Mouse (Mus musculus) kidney, postnatal 14 days (tissue): ENCODE measurements around the gene Btnl2.
A peak's percentile ranks its signal among the peaks of the same experiment; 100 is the strongest.

ENCODE experiments used
- DNase-seq: peaks from one replicate; pipeline ENCODE4 v3.0.0; 2022; ENCODE audit warnings: mixed read lengths

The Btnl2 gene

GRCm38 (mm10) chr17:34349429-34349828 lies 5.2 kb upstream of the Btnl2 start:
- peak; percentile 74 for DNase-seq

GRCm38 (mm10) chr17:34354940-34355339 lies 318 bp downstream of the Btnl2 start:
- DNase-seq: no peak

GRCm38 (mm10) chr17:34362954-34363546 lies 8.4 kb downstream of the Btnl2 start:
- DNase-seq: no peak

DNA sequence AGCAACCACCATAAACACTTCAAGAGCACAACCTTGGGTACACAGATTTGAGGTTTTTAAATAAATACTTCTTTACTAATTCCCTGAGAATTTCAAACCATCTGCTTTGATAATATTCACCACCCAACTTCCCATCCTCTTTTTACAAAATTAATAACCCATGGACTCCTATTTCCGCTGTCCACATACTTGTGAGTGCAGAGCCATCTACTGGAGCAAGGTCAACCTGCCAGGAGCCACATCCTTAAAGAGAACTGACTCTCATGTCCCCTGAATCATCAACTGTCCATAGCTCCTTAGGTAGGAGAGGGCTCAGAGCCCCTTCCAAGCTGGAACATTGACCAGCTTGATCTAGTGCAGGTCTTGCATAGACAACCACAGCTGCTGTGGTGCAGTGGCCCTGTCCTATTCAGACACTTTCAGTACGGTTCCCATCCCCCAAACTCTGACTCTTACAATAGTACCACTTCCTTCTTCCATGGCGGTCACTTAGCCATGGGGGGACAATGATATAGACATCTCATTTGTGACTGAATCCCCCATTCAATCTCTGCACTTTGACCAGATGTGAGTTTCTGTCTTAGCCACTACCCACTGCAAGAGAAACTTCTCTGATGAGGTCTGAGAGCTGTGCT lies 9.2 kb downstream of the Btnl2 start:
- DNase-seq: no peak

DNA sequence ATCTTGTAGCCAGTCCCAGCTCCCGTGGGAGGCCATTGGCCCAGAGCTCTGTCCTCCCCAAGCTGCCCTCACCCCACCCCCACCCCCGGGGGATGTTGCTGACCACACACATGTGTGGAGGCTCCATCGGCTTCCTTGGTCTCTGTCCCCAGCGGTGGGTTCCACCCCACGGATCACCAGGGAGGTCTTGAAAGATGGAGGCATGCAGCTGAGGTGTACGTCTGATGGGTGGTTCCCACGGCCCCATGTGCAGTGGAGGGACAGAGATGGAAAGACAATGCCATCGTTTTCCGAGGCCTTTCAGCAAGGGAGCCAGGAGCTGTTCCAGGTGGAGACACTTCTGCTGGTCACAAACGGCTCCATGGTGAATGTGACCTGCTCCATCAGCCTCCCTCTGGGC lies 10.4 kb downstream of the Btnl2 start:
- no peak for DNase-seq

DNA sequence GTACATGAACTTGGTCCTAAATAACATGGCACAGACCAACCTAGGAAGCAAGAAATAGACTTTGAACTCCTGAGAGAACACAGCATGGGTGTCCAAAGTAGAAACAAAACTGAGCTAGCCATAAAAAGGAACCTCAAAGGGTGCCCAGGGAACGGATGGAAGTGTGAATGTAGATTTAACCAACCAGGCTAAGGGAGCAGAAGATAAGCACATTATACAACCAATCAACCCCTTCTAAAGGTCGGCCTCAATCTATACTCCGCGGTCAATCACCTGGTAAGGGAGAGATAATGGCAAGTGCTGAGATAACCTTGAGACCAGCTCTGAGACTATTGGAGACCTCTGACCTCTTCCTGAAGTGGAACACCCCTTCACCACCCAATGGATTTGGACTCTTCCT lies 15.9 kb downstream of the Btnl2 start:
- DNase-seq: no peak

- DNase-seq: no peak
Measured at GRCm38 (mm10) chr17:34373055-34373709, 18.6 kb downstream of the Btnl2 start.

- DNase-seq: no peak
Measured at GRCm38 (mm10) chr17:34376847-34377246, 22.2 kb downstream of the Btnl2 start, which contains the start of gene Btnl1. TSS of gene Btnl1 (plus strand) at chr17:34377132.

DNA sequence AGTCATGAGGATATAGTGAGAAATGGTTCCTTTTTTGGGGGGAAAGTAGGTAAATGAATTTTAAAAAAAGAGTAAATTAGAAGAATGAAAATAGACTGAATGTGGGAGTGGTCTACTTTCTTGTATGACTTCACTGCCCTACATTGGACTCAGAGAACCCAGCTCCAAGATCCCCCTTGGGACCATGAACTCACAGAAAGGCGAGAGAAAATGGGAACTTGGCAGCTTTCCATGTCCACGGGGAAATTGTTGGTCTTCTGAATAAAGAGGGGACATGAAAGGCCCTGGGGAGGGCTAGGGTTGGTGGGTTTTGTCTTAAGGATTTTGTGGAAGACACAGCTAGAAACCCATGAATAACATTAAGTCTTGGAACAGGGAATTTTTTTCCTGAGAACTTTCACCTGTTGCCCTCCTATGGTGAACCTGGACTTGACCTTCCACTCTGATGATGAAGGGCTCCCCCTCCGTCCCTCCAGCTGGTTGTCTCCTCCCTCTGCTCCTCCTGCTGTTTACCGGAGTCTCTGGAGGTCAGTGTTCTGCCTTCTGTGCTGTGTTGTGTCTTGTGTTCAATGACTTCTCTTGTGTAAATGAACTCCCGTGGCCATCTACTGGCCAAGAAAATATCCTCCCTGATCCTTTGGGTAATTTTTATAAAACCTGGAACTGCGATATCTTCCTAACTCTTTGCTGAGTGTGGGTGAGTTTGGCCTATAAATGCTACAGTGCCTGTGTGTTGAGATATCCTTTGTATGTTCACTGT lies 23.0 kb downstream of the Btnl2 start:
- DNase-seq: no peak

DNA sequence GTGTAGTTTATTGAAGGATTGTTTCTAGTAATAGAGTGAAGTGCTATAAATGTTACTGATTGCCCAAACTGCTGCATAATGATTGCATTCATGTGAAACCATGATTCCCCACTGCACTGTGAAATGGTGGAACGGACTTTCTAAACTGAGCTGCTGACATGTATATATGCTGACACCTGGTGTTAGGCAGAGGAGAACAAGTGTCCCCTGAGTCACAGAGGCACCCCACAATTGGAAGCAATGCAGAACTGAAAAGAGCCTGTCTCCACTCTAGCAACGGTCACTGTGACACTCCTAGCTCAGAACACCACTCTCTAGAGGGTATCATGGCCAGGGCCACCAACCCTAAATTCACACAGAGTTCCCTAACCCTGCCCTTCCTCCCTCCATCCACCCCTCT lies 24.1 kb downstream of the Btnl2 start:
- DNase-seq: no peak

DNA sequence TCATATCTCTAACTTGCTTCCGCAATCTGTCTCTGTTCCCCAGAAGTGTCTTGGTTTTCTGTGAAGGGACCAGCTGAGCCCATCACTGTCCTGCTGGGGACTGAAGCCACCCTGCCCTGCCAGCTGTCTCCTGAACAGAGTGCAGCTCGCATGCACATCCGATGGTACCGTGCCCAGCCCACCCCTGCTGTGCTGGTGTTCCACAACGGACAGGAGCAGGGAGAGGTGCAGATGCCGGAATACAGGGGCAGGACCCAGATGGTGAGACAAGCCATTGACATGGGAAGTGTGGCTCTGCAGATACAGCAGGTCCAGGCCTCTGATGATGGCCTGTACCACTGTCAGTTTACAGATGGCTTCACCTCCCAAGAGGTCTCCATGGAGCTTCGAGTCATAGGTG lies 24.8 kb downstream of the Btnl2 start:
- no peak for DNase-seq

GRCm38 (mm10) chr17:34381876-34382275 lies 27.3 kb downstream of the Btnl2 start:
- no peak for DNase-seq

GRCm38 (mm10) chr17:34383212-34383611 lies 28.6 kb downstream of the Btnl2 start:
- DNase-seq: no peak

GRCm38 (mm10) chr17:34384699-34385098 lies 30.1 kb downstream of the Btnl2 start:
- DNase-seq: no peak

DNA sequence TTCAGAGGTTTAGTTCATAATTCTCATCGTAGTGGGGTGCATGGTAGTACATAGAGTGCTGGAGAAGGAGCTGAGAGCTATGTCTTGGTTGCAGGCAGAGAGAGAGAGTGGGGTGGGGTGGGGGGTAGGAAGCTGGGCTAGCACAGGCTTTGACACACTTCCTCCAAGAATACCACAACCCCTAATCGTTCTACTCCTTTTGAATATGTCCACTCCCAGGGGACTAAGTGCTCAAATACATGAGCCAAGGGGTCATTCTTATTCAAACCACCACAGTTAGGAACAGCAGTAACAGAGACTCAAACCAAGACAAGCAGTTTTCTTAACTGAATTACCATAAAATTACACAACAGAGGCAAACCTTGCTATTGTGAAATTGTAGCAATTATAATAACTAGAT lies 32.0 kb downstream of the Btnl2 start:
- no peak for DNase-seq

- DNase-seq: peak; percentile 52
Measured at GRCm38 (mm10) chr17:34388513-34388912, 33.9 kb downstream of the Btnl2 start.

GRCm38 (mm10) chr17:34391507-34391906 lies 36.9 kb downstream of the Btnl2 start:
- DNase-seq: no peak

- peak; percentile 69 for DNase-seq
Measured at GRCm38 (mm10) chr17:34392321-34392720, 37.7 kb downstream of the Btnl2 start.

DNA sequence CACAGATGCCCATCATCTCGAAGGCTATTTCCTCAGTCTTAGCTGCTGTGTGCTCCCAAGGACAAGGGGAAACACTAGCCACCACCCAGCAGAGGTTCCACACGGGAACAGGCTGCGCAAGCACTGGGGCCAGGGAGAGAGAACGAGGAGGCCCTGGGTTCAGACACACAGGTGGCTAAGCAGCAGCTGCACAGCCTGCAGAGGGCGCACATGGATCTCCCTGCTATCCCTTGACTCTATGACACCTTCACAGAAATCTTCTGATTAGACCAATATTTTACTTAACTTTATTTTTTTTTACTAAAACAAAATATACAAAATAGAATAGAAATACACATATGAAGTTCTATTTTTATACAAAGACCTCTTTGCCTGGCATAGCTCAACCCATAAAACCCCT lies 42.7 kb downstream of the Btnl2 start:
- no peak for DNase-seq

- DNase-seq: peak; percentile 84
Measured at GRCm38 (mm10) chr17:34398058-34398710, 43.6 kb downstream of the Btnl2 start.

DNA sequence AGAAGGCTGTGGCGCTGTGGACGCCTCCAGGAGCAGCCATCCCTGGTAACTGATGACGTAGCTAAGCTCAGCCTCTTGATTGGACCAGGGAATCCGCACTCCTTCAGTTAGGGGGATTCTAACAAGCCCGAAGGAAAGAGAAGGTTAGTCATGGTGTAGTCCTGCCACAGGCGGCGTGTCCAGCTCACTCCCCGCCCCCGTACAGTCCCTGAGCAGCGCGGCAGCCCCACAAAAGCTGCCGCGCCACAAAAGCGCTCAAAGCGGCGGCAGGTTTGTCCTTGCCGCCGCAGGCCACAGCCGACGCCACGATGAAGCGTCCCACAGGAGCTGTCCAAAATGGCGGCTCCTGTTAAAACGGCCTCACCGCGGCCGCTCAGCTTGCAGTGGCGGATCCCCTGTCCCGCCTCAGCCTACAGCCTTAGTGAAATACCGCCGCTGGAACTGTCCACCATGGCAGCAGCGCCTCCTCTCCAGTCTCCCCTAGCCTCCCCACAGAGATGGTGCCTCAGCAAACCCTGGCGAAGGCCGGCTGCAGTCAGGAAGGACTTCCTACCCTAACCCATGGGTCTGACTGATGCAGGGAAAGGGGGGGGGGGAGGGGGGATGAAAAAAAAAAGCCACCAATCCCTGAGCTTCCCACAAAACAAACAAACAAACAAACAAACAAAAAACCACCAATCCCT lies 44.2 kb downstream of the Btnl2 start, which contains the start of gene BC051142:
TSS of gene BC051142 (plus strand) at position 110 of the 683 bp plus-strand sequence.
- DNase-seq: peak; percentile 86

DNA sequence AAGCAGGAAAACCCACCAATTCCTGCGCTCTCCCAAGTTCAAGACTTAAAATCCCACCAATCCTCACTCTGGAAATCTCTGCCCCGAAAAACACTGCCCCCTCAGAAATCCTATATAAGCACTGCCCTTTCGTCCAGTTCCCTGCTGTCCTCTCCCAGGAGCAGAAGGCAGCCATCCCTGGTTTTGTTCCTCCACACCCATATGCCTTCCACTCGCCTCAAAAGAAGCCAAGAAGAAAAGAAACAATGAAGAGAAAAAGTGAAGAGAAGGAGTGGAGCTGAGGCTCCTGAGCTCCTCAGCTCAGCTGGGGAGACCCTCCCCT lies 44.7 kb downstream of the Btnl2 start:
- no peak for DNase-seq
